Mouse (Mus musculus) E14TG2a.4 (cell line): ENCODE results near the gene Fth1.

Experiments
- CTCF ChIP-seq: conservative IDR thresholded peaks from 2 replicates; pipeline ENCODE4 v1.5.1; 2014; ENCODE audit warnings: low read length
- NANOG ChIP-seq: IDR thresholded peaks from 2 replicates; pipeline ENCODE4 v1.6.1; 2014; ENCODE audit warnings: borderline replicate concordance, low read length, mixed read lengths
- POU5F1 ChIP-seq: IDR thresholded peaks from 2 replicates; pipeline ENCODE4 v1.6.1; 2014; ENCODE audit warnings: low read length, borderline replicate concordance

DNA sequence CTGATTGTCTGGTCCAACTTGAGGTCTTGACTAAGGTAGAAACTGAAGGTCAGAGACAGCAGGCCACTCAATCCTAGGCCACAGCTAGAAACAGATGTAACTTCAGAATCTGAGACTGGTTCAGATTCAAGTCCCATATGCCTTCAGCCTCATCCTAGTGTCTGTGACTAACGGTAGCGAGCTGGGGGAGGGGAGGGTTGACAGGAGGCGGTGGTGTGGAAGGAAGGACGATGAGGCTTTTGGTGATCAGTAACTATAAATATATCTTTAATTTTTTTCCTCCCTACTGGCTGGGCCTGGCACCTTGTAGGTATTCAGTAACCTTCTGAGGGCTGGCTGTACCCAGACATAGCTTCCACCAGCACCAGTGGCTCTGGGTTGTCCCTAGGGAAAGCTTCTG, 35.0 kb downstream of the Fth1 start:
- no peak for TF ChIP-seq CTCF
- TF ChIP-seq NANOG, result no peak
- TF ChIP-seq POU5F1, result no peak
